Mouse (Mus musculus) spleen, adult 2 months (tissue): Measurements from ENCODE around the gene Plekha1.

Experiments used
- CTCF ChIP-seq: fragments of 200-500 bp; IDR thresholded peaks from 2 replicates; pipeline ENCODE4 v1.5.1; 2011; ENCODE audit warnings: mild to moderate bottlenecking, inconsistent platforms; ENCODE audit not compliant: insufficient read depth, insufficient read length, insufficient replicate concordance; ENCODE audit errors: extremely low read depth
- POLR2A ChIP-seq: fragments of 200-500 bp; IDR thresholded peaks from 2 replicates; pipeline ENCODE4 v1.6.1; 2011; ENCODE audit warnings: low read depth, low read length, inconsistent platforms

DNA sequence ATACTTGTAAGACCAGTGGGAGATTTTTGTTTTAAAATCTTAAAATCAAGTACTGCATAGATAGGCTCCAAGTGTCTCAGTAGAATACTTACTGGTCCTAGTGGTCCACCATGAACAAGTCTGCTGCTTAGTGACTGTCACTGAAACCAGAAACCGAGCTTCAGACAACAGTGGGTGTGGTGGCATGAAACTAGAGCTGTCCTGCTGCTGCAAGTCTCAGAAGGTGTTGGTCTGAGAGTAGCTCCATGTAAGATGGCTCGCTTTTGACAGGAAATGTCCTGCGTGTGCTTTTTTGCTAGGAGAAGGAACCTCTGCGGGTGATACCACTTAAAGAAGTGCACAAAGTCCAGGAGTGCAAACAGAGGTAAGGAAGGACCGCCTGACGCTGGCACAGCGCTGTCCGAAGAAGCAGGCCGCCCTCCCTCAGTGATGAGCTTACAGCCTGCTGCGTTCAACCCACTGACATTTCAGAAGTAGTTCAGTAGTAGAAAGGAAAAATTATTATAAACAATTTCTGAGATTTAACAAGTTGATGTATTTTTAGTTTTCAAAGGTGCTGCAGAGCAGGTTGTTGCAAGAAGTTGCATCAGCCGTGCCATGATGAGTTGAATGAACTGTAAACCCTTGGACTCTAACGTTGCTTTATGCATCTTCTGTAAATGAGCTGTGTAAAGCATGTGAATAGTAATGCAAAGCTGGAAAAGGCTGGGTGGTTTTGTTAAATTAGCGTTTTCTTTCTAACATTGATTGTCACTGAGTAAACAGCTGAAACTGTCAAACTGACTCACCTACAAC lies 39.2 kb downstream of the Plekha1 start:
- no peak for TF ChIP-seq CTCF
- TF ChIP-seq POLR2A = no peak
